Mouse (Mus musculus) liver, adult 2 months (tissue): ENCODE measurements around the gene Robo4. TPM values are rescaled to one million over a fixed set of nuclear protein-coding genes. Genes with fewer than 3 reads are reported as not detected.

Source experiments
- DNase-seq: peaks from one replicate; pipeline ENCODE4 v3.0.0-alpha.2; 2011; ENCODE audit warnings: low read depth, low spot score; ENCODE audit errors: extremely low read depth
- H3K27ac ChIP-seq: fragments of 200-500 bp; replicated peaks from 2 replicates; pipeline ENCODE4 v1.5.1; 2012; ENCODE audit warnings: low read depth, mild to moderate bottlenecking, control low read depth, inconsistent platforms, low read length; ENCODE audit not compliant: insufficient read depth
- H3K27me3 ChIP-seq: fragments of 200-500 bp; 2 replicates; pipeline ENCODE4 v1.6.1; 2012; ENCODE audit warnings: mild to moderate bottlenecking, moderate library complexity, low read length, inconsistent platforms; ENCODE audit not compliant: control insufficient read depth, insufficient read depth
- H3K36me3 ChIP-seq: fragments of 200-500 bp; 2 replicates; pipeline ENCODE4 v1.6.1; 2012; ENCODE audit warnings: low read length, inconsistent platforms; ENCODE audit not compliant: control insufficient read depth, insufficient read depth
- H3K4me1 ChIP-seq: fragments of 200-500 bp; 2 replicates; pipeline ENCODE4 v1.6.1; 2011; ENCODE audit warnings: low read length; ENCODE audit not compliant: control insufficient read depth, insufficient read depth
- H3K4me3 ChIP-seq: fragments of 200-500 bp; 2 replicates; pipeline ENCODE4 v1.5.1; 2011; ENCODE audit warnings: low read depth, mild to moderate bottlenecking, control low read depth, low read length, moderate library complexity; ENCODE audit not compliant: insufficient read depth
- H3K79me2 ChIP-seq: fragments of 200-500 bp; 2 replicates; pipeline ENCODE4 v1.6.1; 2012; ENCODE audit warnings: inconsistent platforms, mild to moderate bottlenecking, low read length, moderate library complexity; ENCODE audit not compliant: control insufficient read depth, insufficient read depth
- H3K9ac ChIP-seq: fragments of 200-500 bp; 2 replicates; pipeline ENCODE4 v1.6.1; 2012; ENCODE audit warnings: low read depth, mild to moderate bottlenecking, control low read depth, inconsistent platforms, low read length
- CTCF ChIP-seq: fragments of 200-500 bp; IDR thresholded peaks from 2 replicates; pipeline ENCODE4 v1.5.1; 2011; ENCODE audit warnings: low read depth, low read length, control low read depth
- POLR2A ChIP-seq: fragments of 200-500 bp; IDR thresholded peaks from 2 replicates; pipeline ENCODE4 v1.6.1; 2011; ENCODE audit warnings: low read length, control low read depth; ENCODE audit not compliant: insufficient read depth; ENCODE audit errors: extremely low read depth
- WGBS: fragments of 180-500 bp; shearing (Covaris S2); methylation state at CpG from one replicate; pipeline ENCODE4 v1.1.7; 2018; 5-methylcytosine and 5-hydroxymethylcytosine counted together
- polyA plus RNA-seq: library from polyadenylated mRNA; depleted of rRNA; stranded (reverse); fragments of >200 nt; gene quantifications from 2 replicates; pipeline ENCODE4 v1.2.3, GENCODE M21; 2012; rRNA removed
- total RNA-seq: library from RNA; depleted of rRNA; stranded (reverse); fragments of >200 nt; gene quantifications from 2 replicates; pipeline ENCODE4 v1.2.3, GENCODE M21; 2014; rRNA removed

The Robo4 gene
- total RNA-seq (3.6 and 6.8 TPM in 2 replicates), polyA plus RNA-seq (5.0 and 7.4 TPM in 2 replicates)

- peak within 1 kb of the TSS; percentile 70 for H3K9ac ChIP-seq
- no peaks in the 10 kb centered on the region for H3K4me1 ChIP-seq
- H3K36me3 ChIP-seq: no peaks in the 10 kb centered on the region; the same call in 1 of the 2 replicates
- 36% methylated on average over 7 of the region's 7 CpGs for WGBS
- no peaks in the 10 kb centered on the region for H3K79me2 ChIP-seq
- TF ChIP-seq POLR2A (no peak), CTCF (no peak)
- DNase-seq: peak; percentile 7
- peak within 1 kb of the TSS; percentile 89 for H3K27ac ChIP-seq
- H3K27me3 ChIP-seq: no peaks in the 10 kb centered on the region
- H3K4me3 ChIP-seq: peak within 1 kb of the TSS; percentile 76
Measured at GRCm38 (mm10) chr9:37401802-37402201, at the start of gene Robo4. Gene Robo4 (plus strand): TSS chr9:37401897.

DNA sequence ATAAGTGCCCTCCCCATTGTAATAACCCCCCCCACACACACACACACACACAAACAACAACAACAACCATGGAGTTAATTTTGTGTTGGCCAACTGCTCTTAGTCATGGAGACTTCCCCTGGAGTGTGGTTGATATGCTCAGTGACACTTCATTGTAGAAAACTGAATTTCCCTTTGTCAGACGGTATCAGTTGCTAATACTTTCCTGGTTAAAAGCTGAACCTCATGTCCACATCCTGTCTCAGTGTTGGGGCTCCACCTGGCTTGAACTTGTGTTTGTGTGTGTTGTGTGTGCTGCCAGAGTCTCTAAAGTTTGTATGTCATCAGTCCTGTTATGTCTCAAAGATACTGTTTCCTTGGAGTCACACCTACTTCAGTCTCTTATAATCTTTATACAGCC, 47.2 kb upstream of the Robo4 start:
- WGBS: 71% methylated on average over 1 of the region's 1 CpGs
- Histone ChIP-seq H3K4me3 (no peak overlapping the region), H3K79me2 (no peaks in the 10 kb centered on the region), H3K4me1 (peaks cover 3% of the 10 kb centered on the region; the same call in 1 of the 2 replicates), H3K36me3 (no peaks in the 10 kb centered on the region), H3K9ac (no peak overlapping the region), H3K27me3 (no peaks in the 10 kb centered on the region), H3K27ac (no peak overlapping the region)
- no peak for DNase-seq
- TF ChIP-seq POLR2A (no peak), CTCF (no peak)

DNA sequence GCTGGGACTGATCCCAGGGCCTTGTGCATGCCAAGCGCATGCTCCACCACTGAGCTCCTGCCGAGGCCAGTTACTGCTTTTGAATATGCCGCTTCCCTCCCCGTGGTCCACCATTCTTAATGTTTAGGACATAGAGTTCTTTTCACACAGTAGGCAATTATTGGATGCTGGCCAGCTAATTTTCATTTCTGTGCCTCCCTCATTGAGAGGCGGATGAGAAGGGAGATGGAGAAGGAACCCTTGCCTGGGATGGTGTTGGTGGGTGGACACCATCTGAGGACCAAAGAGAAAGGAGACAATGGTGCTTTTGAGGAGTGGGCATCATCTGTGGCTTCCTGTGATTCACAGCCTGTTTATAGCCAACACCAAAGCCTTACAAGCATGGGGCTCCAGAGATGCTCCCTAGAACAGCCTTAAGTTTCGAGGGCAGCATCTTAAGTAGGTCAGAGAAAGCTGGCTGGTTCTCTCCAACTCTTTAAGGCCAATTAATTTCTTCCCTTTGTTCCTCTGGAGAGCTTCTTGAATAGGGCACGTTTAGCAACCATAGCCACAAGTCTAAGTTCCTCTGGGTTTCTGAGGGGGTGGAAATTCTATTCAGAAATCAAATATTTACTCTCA, 42.9 kb upstream of the Robo4 start:
- H3K4me3 ChIP-seq: no peak overlapping the region
- H3K36me3 ChIP-seq: no peaks in the 10 kb centered on the region
- H3K79me2 ChIP-seq: no peaks in the 10 kb centered on the region; the same call in 1 of the 2 replicates
- H3K4me1 ChIP-seq: no peaks in the 10 kb centered on the region
- no peaks in the 10 kb centered on the region for H3K27me3 ChIP-seq
- 82% methylated on average over 7 of the region's 7 CpGs for WGBS
- no peak for DNase-seq
- no peak for TF ChIP-seq POLR2A
- TF ChIP-seq CTCF: no peak
- no peak overlapping the region for H3K27ac ChIP-seq
- no peak overlapping the region for H3K9ac ChIP-seq

- no peak for DNase-seq
- no peak overlapping the region for H3K27ac ChIP-seq
Measured at GRCm38 (mm10) chr9:37359331-37360220, 42.1 kb upstream of the Robo4 start.

GRCm38 (mm10) chr9:37362084-37362483, 39.6 kb upstream of the Robo4 start:
- H3K79me2 ChIP-seq: no peaks in the 10 kb centered on the region; the same call in 1 of the 2 replicates
- H3K4me1 ChIP-seq: no peaks in the 10 kb centered on the region
- TF ChIP-seq CTCF (no peak), POLR2A (no peak)
- no peak overlapping the region for H3K9ac ChIP-seq
- no peak overlapping the region for H3K4me3 ChIP-seq
- peak; percentile 6 for DNase-seq
- no peak overlapping the region for H3K27ac ChIP-seq
- H3K36me3 ChIP-seq: no peaks in the 10 kb centered on the region
- no peaks in the 10 kb centered on the region for H3K27me3 ChIP-seq

More at GRCm38 (mm10) chr9:37359331-37360220, 42.1 kb upstream of the Robo4 start:
- Histone ChIP-seq H3K79me2 (no peaks in the 10 kb centered on the region; the same call in 1 of the 2 replicates), H3K4me1 (no peaks in the 10 kb centered on the region), H3K9ac (no peak overlapping the region), H3K4me3 (no peak overlapping the region), H3K36me3 (no peaks in the 10 kb centered on the region), H3K27me3 (no peaks in the 10 kb centered on the region)
- WGBS: 68% methylated on average over 6 of the region's 6 CpGs
- TF ChIP-seq CTCF (no peak), POLR2A (no peak)

DNA sequence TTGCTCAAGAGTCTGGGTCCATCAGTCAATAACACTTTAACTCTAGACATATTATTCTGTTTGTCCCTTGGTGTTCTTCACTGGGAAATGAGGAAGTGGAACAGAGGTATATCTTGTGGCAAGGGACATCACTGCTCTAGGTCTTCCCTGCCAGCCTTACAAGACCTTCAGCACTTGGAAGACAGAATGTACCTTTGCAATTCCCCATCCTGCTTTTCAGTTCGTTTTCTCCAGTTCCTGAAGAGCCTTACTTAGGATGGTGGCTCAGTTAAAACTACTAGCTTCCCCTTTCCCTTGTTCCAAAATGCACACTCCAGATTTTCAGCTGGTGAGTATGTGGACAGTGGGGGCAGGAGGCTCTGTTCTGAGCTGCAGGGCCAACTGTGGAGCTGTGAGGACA, 38.8 kb upstream of the Robo4 start:
- H3K9ac ChIP-seq: no peak overlapping the region
- no peak for TF ChIP-seq POLR2A
- no peak for TF ChIP-seq CTCF
- H3K79me2 ChIP-seq: no peaks in the 10 kb centered on the region; the same call in 1 of the 2 replicates
- no peaks in the 10 kb centered on the region for H3K36me3 ChIP-seq
- H3K27me3 ChIP-seq: no peaks in the 10 kb centered on the region
- H3K27ac ChIP-seq: no peak overlapping the region
- H3K4me3 ChIP-seq: no peak overlapping the region
- 67% methylated on average over 1 of the region's 1 CpGs for WGBS
- no peak for DNase-seq
- no peaks in the 10 kb centered on the region for H3K4me1 ChIP-seq
